Mouse (Mus musculus): Measurements from ENCODE around the gene Nos1ap. TPM values are rescaled to one million over a fixed set of nuclear protein-coding genes. Genes with fewer than 3 reads are reported as not detected.

Nos1ap gene
- total RNA-seq, 2 experiments from 2014 or later: 23.4 to 24.3 TPM

GRCm38 (mm10) chr1:170510595-170511240 is 78.9 kb downstream of the Nos1ap start:
- intact Hi-C loops (cut with DNase I): no loop called here
- no peak for DNase-seq (ENCODE audit: low spot score)

GRCm38 (mm10) chr1:170506309-170506708 is 83.4 kb downstream of the Nos1ap start:
- no peak for DNase-seq (ENCODE audit: low spot score)
- intact Hi-C loops (cut with DNase I): no loop called here

DNA sequence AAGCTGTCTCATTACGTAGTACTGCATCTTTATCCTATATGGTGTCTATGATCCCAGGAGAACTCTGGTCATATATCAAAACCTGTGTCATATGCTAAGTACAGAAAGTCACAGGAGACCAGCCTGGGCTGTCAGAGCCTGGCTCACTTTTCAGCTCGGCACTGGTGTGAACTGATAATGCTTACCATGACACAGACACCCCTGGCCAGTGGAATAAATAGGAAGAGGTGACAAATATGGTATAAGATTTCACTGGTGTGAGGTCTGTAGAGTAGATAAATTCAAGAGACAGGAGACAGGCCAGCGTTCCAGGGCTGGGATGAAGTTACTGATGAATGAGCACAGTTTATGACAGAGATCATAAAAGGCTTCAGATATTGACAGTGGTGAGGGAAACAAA is 84.6 kb downstream of the Nos1ap start:
- intact Hi-C loops (cut with DNase I): no loop called here
- no peak for DNase-seq (ENCODE audit: low spot score)

DNA sequence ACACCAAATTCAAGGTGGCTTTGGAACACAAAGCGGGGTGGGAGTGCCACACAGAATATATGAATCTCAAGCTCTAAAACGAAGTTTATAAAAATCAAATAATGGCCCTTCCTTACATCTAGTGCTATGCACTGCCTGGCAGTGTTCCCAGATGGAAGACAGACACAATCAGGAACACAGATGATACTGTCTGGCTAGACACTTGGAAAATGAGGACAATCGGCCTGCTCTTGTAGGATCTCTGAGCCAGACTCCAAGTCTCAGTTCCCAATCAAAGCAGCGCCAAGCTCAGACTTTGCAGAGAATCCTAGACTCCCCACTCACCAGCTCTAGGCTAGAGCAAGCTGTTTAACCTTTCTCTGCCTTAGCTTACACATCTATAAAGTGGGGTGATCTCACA is 85.3 kb downstream of the Nos1ap start:
- DNase-seq (ENCODE audit: low spot score): no peak
- intact Hi-C loops (cut with DNase I): no loop called here

GRCm38 (mm10) chr1:170503277-170503739 is 86.4 kb downstream of the Nos1ap start:
- no peak for DNase-seq (ENCODE audit: low spot score)
- intact Hi-C loops (cut with DNase I): no loop called here

- DNase-seq (ENCODE audit: low spot score): no peak
- intact Hi-C loops (cut with DNase I): no loop called here
Measured at GRCm38 (mm10) chr1:170502491-170503276, 87.0 kb downstream of the Nos1ap start.

GRCm38 (mm10) chr1:170501970-170502369 is 87.7 kb downstream of the Nos1ap start:
- intact Hi-C loops (cut with DNase I): no loop called here
- no peak for DNase-seq (ENCODE audit: low spot score)

DNA sequence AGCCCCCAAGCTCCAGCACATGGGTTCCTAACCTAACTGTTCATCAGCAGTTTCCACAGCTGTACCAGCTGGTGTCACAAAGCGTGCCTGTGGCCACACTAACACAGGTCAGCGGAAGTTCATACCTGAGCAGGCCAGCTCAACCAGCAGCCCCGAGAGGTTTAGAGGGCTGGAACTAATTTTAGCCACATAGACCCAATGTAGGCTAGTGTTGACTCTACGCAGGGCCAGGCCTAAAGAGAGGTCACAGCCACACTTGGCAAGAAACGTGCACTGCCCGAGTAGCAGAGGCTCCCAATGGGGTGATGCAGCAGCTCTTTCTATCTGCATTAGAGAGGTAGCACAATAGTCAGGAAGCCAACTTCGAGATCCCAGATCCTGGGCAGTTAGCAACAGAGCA is 88.1 kb downstream of the Nos1ap start:
- intact Hi-C loops (cut with DNase I): no loop called here
- no peak for DNase-seq (ENCODE audit: low spot score)

DNA sequence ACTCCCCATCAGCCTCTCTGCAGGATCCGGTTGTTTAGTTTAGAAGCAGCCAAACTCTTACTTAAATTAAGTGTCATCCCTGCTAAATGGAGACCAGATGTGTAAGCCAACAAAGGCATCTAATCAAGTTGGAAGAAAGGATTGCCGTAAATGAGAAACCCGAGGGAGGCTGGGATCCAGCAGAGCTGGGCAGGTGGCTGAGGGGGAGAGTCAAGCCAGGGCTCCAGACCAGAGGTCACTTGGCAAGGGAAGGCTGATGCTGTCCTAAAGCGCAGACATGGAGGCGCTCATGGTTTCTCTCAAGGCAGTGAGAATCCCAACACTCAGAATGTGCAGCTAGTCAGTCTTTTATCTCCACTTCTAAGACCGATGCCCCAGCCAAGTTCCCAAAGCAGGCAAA is 89.8 kb downstream of the Nos1ap start:
- intact Hi-C loops (cut with DNase I): no loop called here
- DNase-seq (ENCODE audit: low spot score): no peak

DNA sequence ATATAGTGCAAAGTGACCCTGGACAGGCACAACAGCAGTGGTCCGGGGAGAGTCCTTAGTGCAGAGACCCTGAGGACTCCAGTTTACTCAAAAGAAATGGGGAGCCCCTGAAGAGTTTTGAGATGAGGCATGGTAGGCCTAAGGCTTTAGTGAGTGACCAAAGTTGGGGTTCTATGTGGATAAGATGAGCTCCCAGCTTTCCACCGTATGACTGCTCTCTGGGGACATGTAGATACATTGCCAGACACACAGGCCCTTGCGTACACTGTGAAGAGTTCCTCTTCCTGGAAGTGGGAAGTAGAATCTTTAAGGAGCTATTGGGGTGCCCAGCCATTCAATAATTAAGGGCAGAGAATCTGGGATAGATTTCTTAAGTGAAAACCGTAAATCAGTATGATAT is 90.2 kb downstream of the Nos1ap start:
- intact Hi-C loops (cut with DNase I): no loop called here
- DNase-seq (ENCODE audit: low spot score): no peak

GRCm38 (mm10) chr1:170498645-170499044 is 91.0 kb downstream of the Nos1ap start:
- DNase-seq (ENCODE audit: low spot score): no peak
- intact Hi-C loops (cut with DNase I): no loop called here

GRCm38 (mm10) chr1:170496221-170496620 is 93.4 kb downstream of the Nos1ap start:
- intact Hi-C loops (cut with DNase I): no loop called here

GRCm38 (mm10) chr1:170495538-170496183 is 94.0 kb downstream of the Nos1ap start:
- no peak for DNase-seq (ENCODE audit: low spot score)
- intact Hi-C loops (cut with DNase I): no loop called here

More at GRCm38 (mm10) chr1:170496221-170496620, 93.4 kb downstream of the Nos1ap start:
- DNase-seq (ENCODE audit: low spot score): no peak

GRCm38 (mm10) chr1:170492527-170492926 is 97.1 kb downstream of the Nos1ap start:
- intact Hi-C loops (cut with DNase I): no loop called here
- DNase-seq (ENCODE audit: low spot score): no peak

DNA sequence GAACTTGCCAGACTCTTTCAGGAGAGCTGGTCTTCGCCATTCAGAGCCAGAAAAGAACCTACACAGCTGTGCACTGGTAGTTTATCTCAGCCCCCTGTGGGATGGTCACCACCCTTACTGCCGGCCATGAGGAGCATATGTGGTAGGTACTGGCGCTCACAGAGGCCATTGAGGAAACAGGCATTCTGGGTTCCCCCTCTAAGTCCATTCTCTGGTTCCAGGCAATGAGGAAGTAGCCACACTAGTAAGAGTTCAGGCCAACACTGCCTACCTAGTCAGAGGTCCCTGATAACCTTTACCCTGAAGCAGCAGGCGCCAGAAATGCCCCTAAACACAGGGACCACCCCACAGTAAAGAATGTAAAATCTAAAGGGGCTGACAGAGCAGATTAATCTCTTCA is 97.6 kb downstream of the Nos1ap start:
- DNase-seq (ENCODE audit: low spot score): no peak
- intact Hi-C loops (cut with DNase I): no loop called here

DNA sequence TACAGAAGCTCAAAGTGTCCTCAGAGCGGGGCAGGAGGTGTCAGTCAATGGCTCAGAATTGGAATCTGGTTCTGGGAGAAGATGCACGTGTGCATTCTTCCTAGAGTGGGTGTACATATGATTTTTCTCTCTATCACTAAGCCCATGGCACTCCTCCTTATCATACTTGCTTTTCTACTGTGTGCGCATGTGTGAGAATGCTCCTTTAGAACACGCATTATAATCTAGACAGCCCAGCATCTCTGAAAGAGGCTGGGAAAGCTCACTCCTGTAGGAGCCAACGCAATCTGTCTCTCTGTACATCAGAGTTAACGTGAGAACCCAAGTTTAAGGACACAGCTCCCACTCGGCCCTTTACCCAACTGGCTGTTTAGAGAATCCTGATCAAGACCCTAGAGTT is 99.7 kb downstream of the Nos1ap start:
- intact Hi-C loops (cut with DNase I): no loop called here
- DNase-seq (ENCODE audit: low spot score): no peak

DNA sequence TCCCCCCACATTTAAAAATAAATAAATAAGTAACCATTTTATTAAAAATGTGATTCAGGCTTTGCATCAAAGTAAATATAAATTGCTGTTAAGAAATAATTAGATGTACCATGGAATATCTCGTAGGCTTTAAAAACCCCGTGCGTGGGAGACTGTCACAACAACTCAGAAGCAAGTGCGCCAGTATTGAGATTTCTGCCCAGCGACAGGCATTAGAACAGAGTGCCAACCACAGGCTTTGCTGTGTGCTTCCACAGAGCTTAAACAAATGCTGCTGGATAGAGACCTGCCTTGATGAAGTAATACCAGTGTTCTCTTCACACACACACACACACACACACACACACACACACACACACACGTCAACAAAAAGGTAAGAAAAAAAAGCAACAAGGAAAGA is 100.2 kb downstream of the Nos1ap start:
- intact Hi-C loops (cut with DNase I): no loop called here
- no peak for DNase-seq (ENCODE audit: low spot score)

DNA sequence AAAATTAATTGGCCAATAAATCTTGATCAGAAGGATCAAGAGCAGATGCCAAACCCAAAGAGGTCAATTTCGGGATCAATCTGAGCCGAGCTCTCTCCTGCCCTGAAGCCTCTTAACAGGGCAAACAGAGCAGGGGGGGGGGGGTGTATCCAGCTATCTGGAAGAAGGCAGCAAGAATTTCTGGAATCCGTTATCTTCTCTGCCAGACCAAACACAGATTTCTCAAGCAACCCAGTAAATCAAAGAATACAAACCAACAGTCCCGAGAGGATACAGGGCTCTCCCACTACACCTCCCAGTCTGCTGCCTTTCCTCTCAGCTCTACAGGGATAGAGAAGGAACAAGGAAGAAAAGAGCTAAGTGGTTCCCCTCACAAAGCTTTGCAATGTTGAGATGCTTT is 104.5 kb downstream of the Nos1ap start:
- intact Hi-C loops (cut with DNase I): no loop called here
- no peak for DNase-seq (ENCODE audit: low spot score)

GRCm38 (mm10) chr1:170482236-170482905 is 107.3 kb downstream of the Nos1ap start:
- DNase-seq (ENCODE audit: low spot score): no peak
- intact Hi-C loops (cut with DNase I): no loop called here

DNA sequence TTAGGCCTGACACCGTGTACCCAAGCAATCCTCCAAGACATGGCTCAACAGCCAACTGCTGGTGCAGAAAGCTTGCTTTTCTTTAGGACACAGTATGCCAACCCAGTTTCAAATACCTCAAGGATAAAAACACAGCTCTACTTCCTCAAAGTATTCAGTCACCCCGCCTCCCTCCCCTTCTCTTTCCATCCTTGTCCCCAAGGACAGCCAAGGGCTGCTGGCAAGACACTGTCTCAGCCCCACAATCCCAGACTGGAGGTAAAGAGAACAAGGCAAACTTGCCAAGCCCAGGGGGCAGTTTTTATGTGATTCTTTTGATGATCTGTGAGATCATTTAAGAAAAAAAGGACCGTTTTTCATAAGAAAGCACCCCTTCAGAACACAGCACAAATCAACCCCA is 108.6 kb downstream of the Nos1ap start:
- intact Hi-C loops (cut with DNase I): no loop called here

GRCm38 (mm10) chr1:170479458-170479798 is 110.2 kb downstream of the Nos1ap start:
- intact Hi-C loops (cut with DNase I): no loop called here
- DNase-seq (ENCODE audit: low spot score): no peak

More for the DNA sequence above, 108.6 kb downstream of the Nos1ap start:
- no peak for DNase-seq (ENCODE audit: low spot score)
